Mouse (Mus musculus) CH12.LX (cell line): ENCODE results near the gene Adcy4.

Experiments
- CHD1 ChIP-seq: IDR thresholded peaks from 2 replicates; pipeline ENCODE4 v1.6.1; 2012; ENCODE audit warnings: low read depth, low read length, improper control_type of control experiment, inconsistent platforms
- CTCF ChIP-seq, 2 experiments: IDR thresholded peaks in 1 of 2; conservative IDR thresholded peaks in 1 of 2; 2 replicates each; pipeline ENCODE4 v1.5.1; 2011 to 2012; ENCODE audit warnings: low read depth in 2 of 2, low read length in 2 of 2, improper control_type of control experiment in 1 of 2, inconsistent platforms in 1 of 2, mild to moderate bottlenecking in 1 of 2, moderate library complexity in 1 of 2
- ETS1 ChIP-seq: conservative IDR thresholded peaks from 2 replicates; pipeline ENCODE4 v1.6.1; 2012; ENCODE audit warnings: low read depth, mild to moderate bottlenecking, inconsistent platforms, low read length, improper control_type of control experiment, moderate library complexity
- JUN ChIP-seq: IDR thresholded peaks from 2 replicates; pipeline ENCODE4 v1.6.1; 2011; ENCODE audit warnings: low read depth, mild to moderate bottlenecking, low read length, improper control_type of control experiment, moderate library complexity; ENCODE audit not compliant: insufficient read depth
- MAFK ChIP-seq: IDR thresholded peaks from 2 replicates; pipeline ENCODE4 v1.6.1; 2011; ENCODE audit warnings: low read length, improper control_type of control experiment; ENCODE audit not compliant: insufficient replicate concordance
- MAX ChIP-seq: IDR thresholded peaks from 2 replicates; pipeline ENCODE4 v1.6.1; 2011; ENCODE audit warnings: low read length, improper control_type of control experiment
- NELFE ChIP-seq: IDR thresholded peaks from 2 replicates; pipeline ENCODE4 v1.6.1; 2011; ENCODE audit warnings: low read depth, low read length, improper control_type of control experiment
- PAX5 ChIP-seq: IDR thresholded peaks from 2 replicates; pipeline ENCODE4 v1.6.1; 2012; ENCODE audit warnings: low read length, inconsistent platforms, mixed read lengths
- POLR2A ChIP-seq: IDR thresholded peaks from 2 replicates; pipeline ENCODE4 v1.6.1; 2011; ENCODE audit warnings: low read depth, mild to moderate bottlenecking, improper control_type of control experiment, low read length
- POLR2AphosphoS2 ChIP-seq: IDR thresholded peaks from 2 replicates; pipeline ENCODE4 v1.6.1; 2011; ENCODE audit warnings: low read depth, low read length, improper control_type of control experiment
- UBTF ChIP-seq: IDR thresholded peaks from 2 replicates; pipeline ENCODE4 v1.6.1; 2012; ENCODE audit warnings: low read depth, mild to moderate bottlenecking, inconsistent platforms, low read length, improper control_type of control experiment, moderate library complexity
- USF2 ChIP-seq: conservative IDR thresholded peaks from 2 replicates; pipeline ENCODE4 v1.6.1; 2011; ENCODE audit warnings: low read depth, low read length, improper control_type of control experiment
- ZKSCAN1 ChIP-seq: IDR thresholded peaks from 2 replicates; pipeline ENCODE4 v1.6.1; 2012; ENCODE audit warnings: low read depth, inconsistent platforms, low read length, improper control_type of control experiment, borderline replicate concordance

DNA sequence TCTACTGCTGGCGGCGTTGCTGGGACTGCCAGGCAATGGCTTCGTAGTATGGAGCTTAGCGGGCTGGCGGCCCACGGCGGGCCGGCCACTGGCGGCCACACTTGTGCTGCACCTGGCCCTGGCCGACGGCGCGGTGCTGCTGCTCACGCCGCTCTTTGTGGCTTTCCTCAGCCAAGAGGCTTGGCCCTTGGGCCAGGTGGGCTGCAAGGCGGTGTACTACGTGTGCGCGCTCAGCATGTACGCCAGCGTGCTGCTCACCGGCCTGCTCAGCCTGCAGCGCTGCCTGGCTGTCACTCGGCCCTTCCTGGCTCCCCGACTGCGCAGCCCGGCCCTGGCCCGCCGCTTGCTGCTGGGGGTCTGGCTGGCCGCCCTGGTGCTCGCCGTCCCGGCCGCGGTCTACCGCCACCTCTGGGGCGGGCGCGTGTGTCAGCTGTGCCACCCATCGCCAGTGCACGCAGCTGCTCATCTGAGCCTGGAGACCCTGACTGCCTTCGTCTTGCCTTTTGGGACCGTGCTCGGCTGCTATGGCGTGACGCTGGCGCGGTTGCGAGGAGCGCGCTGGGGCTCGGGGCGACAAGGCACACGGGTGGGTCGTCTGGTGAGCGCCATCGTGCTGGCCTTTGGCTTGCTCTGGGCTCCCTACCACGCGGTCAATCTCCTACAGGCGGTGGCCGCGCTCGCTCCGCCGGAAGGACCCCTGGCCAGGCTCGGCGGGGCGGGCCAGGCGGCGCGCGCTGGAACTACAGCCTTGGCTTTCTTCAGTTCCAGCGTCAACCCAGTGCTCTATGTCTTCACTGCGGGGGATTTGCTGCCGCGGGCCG lies 21.7 kb downstream of the Adcy4 start:
- TF ChIP-seq CTCF (conservative IDR thresholded peaks at IDR 0.05 in 1 of 2, IDR thresholded peaks at IDR 0.05 in 1 of 2; ENCODE audit: low read depth in 2 of 2, low read length in 2 of 2) = no peak
- TF ChIP-seq POLR2A = no peak
- no peak for TF ChIP-seq USF2
- TF ChIP-seq CHD1 = no peak
- no peak for TF ChIP-seq MAX
- TF ChIP-seq UBTF = no peak
- TF ChIP-seq MAFK = no peak
- no peak for TF ChIP-seq NELFE
- TF ChIP-seq JUN = no peak
- no peak for TF ChIP-seq POLR2AphosphoS2
- no peak for TF ChIP-seq ZKSCAN1
- TF ChIP-seq ETS1 = no peak
- TF ChIP-seq PAX5 = no peak
